Mouse (Mus musculus) heart, embryonic 11.5 days (tissue): Measurements from ENCODE around the gene Hoxd8. TPM values are rescaled to one million over a fixed set of nuclear protein-coding genes. Genes with fewer than 3 reads are reported as not detected.

Experiments
- ATAC-seq: fragments of 200-750 bp; cut with Nextera tagmentation; replicated peaks from 2 replicates; pipeline ENCODE4 v1.8.0; 2017; ENCODE audit warnings: moderate library complexity; ENCODE audit not compliant: insufficient number of reproducible peaks, low FRiP score, low TSS enrichment
- H3K27ac ChIP-seq: fragments of 300-500 bp; sonication (generic); 2 replicates; pipeline ENCODE4 v1.5.1; 2014; ENCODE audit warnings: mild to moderate bottlenecking, low read depth, low read length
- H3K27me3 ChIP-seq: fragments of 300-500 bp; sonication (generic); 2 replicates; pipeline ENCODE4 v1.6.1; 2014; ENCODE audit warnings: mild to moderate bottlenecking, low read length, mixed read lengths; ENCODE audit not compliant: control insufficient read depth, insufficient read depth
- H3K36me3 ChIP-seq: fragments of 300-500 bp; sonication (generic); 2 replicates; pipeline ENCODE4 v1.6.1; 2014; ENCODE audit warnings: mild to moderate bottlenecking, low read length, moderate library complexity, mixed read lengths; ENCODE audit not compliant: control insufficient read depth, insufficient read depth
- H3K4me1 ChIP-seq: fragments of 300-500 bp; sonication (generic); 2 replicates; pipeline ENCODE4 v1.6.1; 2014; ENCODE audit warnings: low read length; ENCODE audit not compliant: control insufficient read depth, insufficient read depth
- H3K4me2 ChIP-seq: fragments of 300-500 bp; sonication (generic); 2 replicates; pipeline ENCODE4 v1.6.1; 2014; ENCODE audit warnings: mild to moderate bottlenecking, moderate library complexity
- H3K4me3 ChIP-seq: fragments of 300-500 bp; sonication (generic); 2 replicates; pipeline ENCODE4 v1.5.1; 2014; ENCODE audit warnings: low read depth, low read length
- H3K9ac ChIP-seq: fragments of 300-500 bp; sonication (generic); 2 replicates; pipeline ENCODE4 v1.6.1; 2014; ENCODE audit warnings: mild to moderate bottlenecking, low read depth, low read length, moderate library complexity
- H3K9me3 ChIP-seq: fragments of 300-500 bp; sonication (generic); replicated peaks from 2 replicates; pipeline ENCODE4 v1.6.1; 2016; ENCODE audit warnings: low read length; ENCODE audit not compliant: control insufficient read depth
- whole genome bisulfite sequencing: fragments of 180-500 bp; shearing (Covaris S2); extraction: QIAGEN DNeasy Blood & Tissue Kit; methylation state at CpG from one replicate; pipeline ENCODE4 v1.1.7; 2014; ENCODE audit not compliant: insufficient replicate concordance; 5-methylcytosine and 5-hydroxymethylcytosine counted together
- polyA plus RNA-seq: library from polyadenylated mRNA; unstranded; fragments of >200 nt; fragmentation: Nextera tagmentation; extraction: Ambion mirVana; gene quantifications from 2 replicates; pipeline ENCODE4 v1.2.1, GENCODE M21; 2014

Gene Hoxd8
- polyA plus RNA-seq, 1 experiment from 2014 or later = 0.30 TPM

DNA sequence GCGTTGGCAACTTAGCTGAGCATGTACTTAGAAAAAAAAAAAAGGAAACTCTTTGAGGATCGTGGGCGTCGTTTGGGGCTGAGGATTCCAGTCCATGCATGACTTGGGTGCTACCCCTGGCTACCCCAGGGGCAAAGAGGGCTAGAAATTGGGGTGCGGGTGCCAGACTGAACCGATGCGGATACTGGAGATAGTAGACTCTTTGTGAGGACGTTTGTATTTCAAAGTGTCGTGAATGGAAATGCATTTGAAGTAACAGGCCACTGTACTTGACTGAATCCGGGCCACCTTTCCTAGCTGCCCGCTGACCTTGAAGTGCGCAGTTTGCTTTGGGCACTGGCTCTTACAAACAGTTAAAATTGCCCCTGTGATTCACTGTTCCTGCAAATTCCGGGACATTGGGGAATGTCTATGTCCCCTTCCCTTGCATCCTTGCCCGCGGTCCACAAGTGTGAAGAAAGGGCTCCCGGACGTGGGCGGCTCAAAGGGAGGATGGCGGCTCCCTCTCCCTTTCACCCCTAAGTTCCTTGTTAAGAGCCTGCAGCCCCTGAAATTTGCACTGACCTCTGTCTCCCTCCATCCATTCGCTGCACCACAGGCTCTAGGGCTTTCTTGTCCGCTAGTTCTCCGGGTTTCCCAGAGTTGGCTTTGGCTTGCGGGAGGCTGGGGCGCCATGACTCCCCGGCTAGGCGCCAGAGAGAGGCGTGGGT is 17.3 kb upstream of the Hoxd8 start:
- Histone ChIP-seq H3K4me2 (no peak overlapping the region), H3K27me3 (peaks cover 92% of the 10 kb centered on the region)
- under 1% methylated on average over 27 of the region's 27 CpGs for WGBS

DNA sequence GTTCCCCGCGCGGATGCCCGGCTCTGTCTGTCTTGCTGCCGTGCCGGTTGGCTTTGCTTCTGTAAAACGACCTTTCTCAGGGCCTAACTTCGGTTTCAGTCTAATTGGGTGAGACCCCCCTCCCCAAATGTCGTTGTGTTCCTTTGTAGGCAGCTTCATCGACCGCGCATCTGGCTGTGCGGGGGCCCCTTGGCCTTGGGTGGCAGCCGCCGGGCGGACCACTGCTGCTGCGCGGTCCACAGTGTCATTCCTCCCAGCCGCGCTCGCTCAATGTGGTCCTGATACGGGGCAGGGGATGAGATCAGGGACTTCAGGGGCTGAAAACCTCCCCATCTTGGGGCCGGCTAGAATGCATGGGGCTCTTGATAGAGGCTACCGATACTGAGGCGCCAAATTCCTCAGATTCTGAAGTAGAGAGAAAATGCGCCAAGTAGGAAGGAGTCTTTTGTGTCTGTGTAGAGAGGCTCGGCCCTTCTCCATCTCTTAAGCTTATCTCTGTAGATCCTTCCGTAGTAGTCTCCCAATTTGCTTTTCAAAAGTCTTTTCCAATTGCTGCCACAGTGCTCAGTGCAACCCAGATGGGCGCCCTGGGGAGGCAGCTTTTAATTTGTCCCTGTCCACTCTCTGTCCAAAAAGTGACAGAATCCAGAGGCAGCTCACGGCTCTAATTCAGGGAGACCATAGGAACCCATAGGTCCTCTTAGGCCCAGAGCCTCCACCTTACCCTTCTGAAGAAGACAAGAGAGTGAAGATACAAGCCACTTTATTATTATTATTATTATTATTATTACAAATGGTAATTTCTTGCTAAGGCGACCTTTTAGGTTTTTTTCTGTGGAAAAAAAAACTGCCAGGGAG is 16.5 kb upstream of the Hoxd8 start:
- Histone ChIP-seq H3K9me3 (no peaks in the 10 kb centered on the region), H3K4me2 (no peak overlapping the region), H3K27me3 (peaks cover 90% of the 10 kb centered on the region), H3K27ac (no peak overlapping the region), H3K36me3 (no peaks in the 10 kb centered on the region), H3K9ac (no peak overlapping the region), H3K4me3 (no peak overlapping the region), H3K4me1 (peaks cover 6% of the 10 kb centered on the region)
- no peak for ATAC-seq
- 1% methylated on average over 31 of the region's 31 CpGs for WGBS

More for the DNA sequence above, 17.3 kb upstream of the Hoxd8 start:
- Histone ChIP-seq H3K4me1 (peaks cover 6% of the 10 kb centered on the region), H3K27ac (no peak overlapping the region), H3K9ac (no peak overlapping the region), H3K9me3 (no peaks in the 10 kb centered on the region), H3K36me3 (no peaks in the 10 kb centered on the region), H3K4me3 (no peak overlapping the region)
- no peak for ATAC-seq

- Histone ChIP-seq H3K27ac (no peak overlapping the region), H3K9ac (no peak overlapping the region), H3K4me3 (no peak overlapping the region), H3K4me1 (peaks cover 6% of the 10 kb centered on the region), H3K36me3 (no peaks in the 10 kb centered on the region), H3K9me3 (no peaks in the 10 kb centered on the region), H3K27me3 (peaks cover 90% of the 10 kb centered on the region), H3K4me2 (no peak overlapping the region)
- no peak for ATAC-seq
- WGBS = 3% methylated on average over 12 of the region's 12 CpGs
These were observed 15.4 kb upstream of the Hoxd8 start for GRCm38 (mm10) chr2:74688795-74689573.

- Histone ChIP-seq H3K4me2 (no peak overlapping the region), H3K27me3 (peaks cover 90% of the 10 kb centered on the region), H3K4me1 (peaks cover 6% of the 10 kb centered on the region), H3K4me3 (no peak overlapping the region), H3K9me3 (no peaks in the 10 kb centered on the region), H3K9ac (no peak overlapping the region), H3K36me3 (no peaks in the 10 kb centered on the region), H3K27ac (no peak overlapping the region)
- under 1% methylated on average over 24 of the region's 24 CpGs for WGBS
- no peak for ATAC-seq
These were observed 14.7 kb upstream of the Hoxd8 start for GRCm38 (mm10) chr2:74689574-74690337.

DNA sequence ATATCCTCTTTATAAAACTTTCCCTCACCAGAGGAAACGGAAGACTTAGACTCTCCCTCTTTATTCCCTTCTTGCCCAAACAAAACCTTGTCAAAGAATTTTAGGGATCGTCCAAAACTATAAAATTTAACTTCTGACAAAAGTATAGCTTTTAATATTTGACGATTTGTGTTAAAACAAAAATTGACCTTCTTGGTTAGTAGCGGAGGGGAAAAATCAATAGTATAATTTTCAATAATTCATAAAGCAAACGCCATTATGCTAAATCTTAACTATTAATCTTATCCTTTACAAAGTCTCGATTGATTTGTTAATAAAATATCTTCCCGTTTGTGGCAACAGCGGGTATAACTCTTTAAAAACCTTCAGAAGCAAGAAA is 14.1 kb upstream of the Hoxd8 start:
- no peak overlapping the region for H3K27ac ChIP-seq
- ATAC-seq = no peak
- H3K27me3 ChIP-seq = peaks cover 90% of the 10 kb centered on the region

GRCm38 (mm10) chr2:74691022-74691951 is 13.1 kb upstream of the Hoxd8 start, which contains the start of gene Hoxd10:
TSS of gene Hoxd10 (plus strand) at chr2:74691924.
- Histone ChIP-seq H3K4me3 (peak within 1 kb of the TSS; percentile 4; the same call in 1 of the 2 replicates), H3K27me3 (peaks cover 95% of the 10 kb centered on the region), H3K27ac (no peak within 1 kb of the TSS), H3K4me1 (peaks cover 6% of the 10 kb centered on the region), H3K9ac (no peak within 1 kb of the TSS), H3K4me2 (peak within 1 kb of the TSS; percentile 39), H3K36me3 (no peaks in the 10 kb centered on the region), H3K9me3 (no peaks in the 10 kb centered on the region)
- ATAC-seq = peak; percentile 59; the same call in 1 of the 2 replicates
- 1% methylated on average over 56 of the region's 56 CpGs for WGBS

More for the DNA sequence above, 14.1 kb upstream of the Hoxd8 start:
- Histone ChIP-seq H3K36me3 (no peaks in the 10 kb centered on the region), H3K4me1 (peaks cover 6% of the 10 kb centered on the region), H3K4me2 (no peak overlapping the region), H3K9ac (no peak overlapping the region), H3K4me3 (no peak overlapping the region), H3K9me3 (no peaks in the 10 kb centered on the region)
- WGBS = 7% methylated on average over 8 of the region's 8 CpGs

GRCm38 (mm10) chr2:74691995-74692807 is 12.2 kb upstream of the Hoxd8 start:
- Histone ChIP-seq H3K4me3 (no peak overlapping the region), H3K27me3 (peaks cover 95% of the 10 kb centered on the region), H3K9me3 (no peaks in the 10 kb centered on the region), H3K4me2 (no peak overlapping the region), H3K36me3 (no peaks in the 10 kb centered on the region), H3K27ac (no peak overlapping the region), H3K4me1 (peaks cover 6% of the 10 kb centered on the region), H3K9ac (no peak overlapping the region)
- ATAC-seq = no peak
- WGBS = 4% methylated on average over 35 of the region's 35 CpGs
